Mouse (Mus musculus): Measurements from ENCODE around the gene Sprn.
A peak's percentile ranks its signal among the peaks of the same experiment; 100 is the strongest.

DNA sequence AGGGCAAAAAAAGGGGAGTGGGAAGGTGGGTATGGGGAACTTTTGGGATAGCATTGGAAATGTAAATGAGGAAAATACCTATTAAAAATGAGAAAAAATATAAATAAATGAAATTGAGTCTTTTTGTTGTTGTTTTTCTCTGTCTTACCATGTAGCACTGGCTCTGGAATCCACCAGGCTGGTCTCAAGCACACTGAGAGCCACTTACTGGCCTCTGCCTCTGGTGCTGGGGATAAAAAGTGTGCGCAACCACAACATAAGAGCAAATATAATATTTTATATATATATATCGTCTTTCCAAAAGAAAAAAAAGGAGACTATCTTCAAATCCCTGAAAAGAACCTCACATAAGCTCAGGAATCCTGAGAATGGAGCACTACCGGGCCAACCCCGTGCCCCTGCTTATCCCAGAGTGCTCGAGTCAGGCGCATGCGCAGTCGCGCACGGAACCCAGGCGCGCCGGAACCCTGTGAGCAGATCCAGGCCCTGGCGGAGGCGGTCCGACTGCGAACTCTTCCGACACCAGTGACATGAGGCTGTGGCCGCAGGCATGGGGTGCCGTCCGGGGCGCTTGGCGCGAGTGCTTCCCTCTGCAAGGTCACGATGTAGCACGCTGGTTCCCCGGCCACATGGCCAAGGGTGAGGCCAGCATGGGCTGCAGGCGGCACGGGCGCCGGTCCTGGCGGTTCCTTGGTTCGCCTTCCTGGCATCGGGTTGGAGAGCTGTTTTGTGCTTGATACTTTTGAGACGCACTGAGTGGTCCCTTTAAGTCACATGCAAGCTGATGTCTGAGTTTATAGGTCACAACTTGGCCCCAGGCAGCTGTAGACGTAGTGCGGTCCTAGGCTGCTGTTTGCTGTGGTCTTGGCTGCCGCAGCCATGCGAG, 17.3 kb downstream of the Sprn start, which contains the start of gene Mtg1:
- TF ChIP-seq POLR2A (IDR thresholded peaks at IDR 0.05; ENCODE audit: control insufficient read depth, extremely low read depth, insufficient read depth, low read length, poor library complexity) (no peak), CTCF (IDR thresholded peaks at IDR 0.05; ENCODE audit: borderline replicate concordance, control insufficient read depth, extremely low read depth, insufficient read depth, low read length, poor library complexity) (peak; percentile 8; the same call in 1 of the 2 replicates)

Measured in thymus, adult 2 months (tissue).